ENCODE assay signal across 8 mouse cellular contexts in the genomic region with DNA sequence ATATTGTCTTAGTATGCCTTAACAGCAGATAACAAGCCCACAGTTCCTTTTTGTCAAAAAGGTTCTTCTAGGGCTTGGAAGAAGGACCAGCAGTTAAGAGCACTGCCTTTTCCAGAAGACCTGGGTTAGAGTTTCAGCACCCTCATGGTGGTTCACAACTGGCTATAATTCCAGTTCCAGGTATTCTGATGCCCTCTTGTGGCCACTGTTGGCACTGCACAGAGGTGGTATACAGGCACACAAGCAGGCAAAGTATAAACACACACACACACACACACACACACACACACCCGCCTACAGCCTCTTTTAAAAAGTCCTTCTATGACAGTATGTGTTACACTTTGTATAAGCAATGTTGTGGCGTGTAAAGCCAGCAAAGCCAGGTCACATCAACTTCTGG. TPM values are rescaled to one million over a fixed set of nuclear protein-coding genes. Genes with fewer than 3 reads are reported as not detected.
DNase-seq lines count a peak whose midpoint lies in the region; ATAC-seq and TF ChIP-seq lines count a peak whose summit lies in the region.

No protein-coding gene starts in this region.

- 71% methylated on average over 2 of the region's 2 CpGs for WGBS in limb, embryonic 11.5 days

- peak; percentile 42 for DNase-seq in gastrocnemius, adult 2 months
- DNase-seq in gastrocnemius, postnatal 25 days: no peak
- DNase-seq in ovary, postnatal 36 days (ENCODE audit: low spot score): peak; percentile 40
- no peak for DNase-seq in ovary, adult 18-20 months (ENCODE audit: low spot score)
- DNase-seq in c-Kit-positive CD71-positive TER-119-negative erythroid progenitor cells, embryonic 14.5 days (ENCODE audit: low read depth): peak; percentile 53
- peak; percentile 71 for DNase-seq in limb, embryonic 11.5 days (ENCODE audit: low spot score)
- DNase-seq in spleen, postnatal 14 days (ENCODE audit: low spot score in 2 of 2): peak; percentile 15 to 47
- no peak for DNase-seq in urinary bladder, postnatal 4 days (ENCODE audit: low spot score in 2 of 2)

- no peak overlapping the region for H3K4me3 ChIP-seq in gastrocnemius, adult 2 months
- H3K4me3 ChIP-seq in limb, embryonic 11.5 days (ENCODE audit: low read depth, low read length): no peak overlapping the region

- peak; percentile 58 for TF ChIP-seq CTCF in gastrocnemius, adult 2 months (IDR thresholded peaks at IDR 0.05)

- intact Hi-C loops in gastrocnemius, adult 2 months (cut with DNase I): loop anchor here (1.0 to 5.0 kb wide), 3 partner anchors 103 to 136 kb away; a partner anchor contains a TSS

- H3K27ac ChIP-seq in gastrocnemius, adult 2 months: no peak overlapping the region
- H3K27ac ChIP-seq in limb, embryonic 11.5 days (replicated peaks; ENCODE audit: low read depth, low read length): no peak overlapping the region

- no peaks in the 10 kb centered on the region for H3K36me3 ChIP-seq in limb, embryonic 11.5 days (ENCODE audit: control insufficient read depth, insufficient read depth, low read length)

- H3K27me3 ChIP-seq in limb, embryonic 11.5 days (ENCODE audit: control insufficient read depth, insufficient read depth, low read length): no peaks in the 10 kb centered on the region

- no peak overlapping the region for H3K9ac ChIP-seq in limb, embryonic 11.5 days (ENCODE audit: low read length)

- no peaks in the 10 kb centered on the region for H3K4me1 ChIP-seq in limb, embryonic 11.5 days (ENCODE audit: control insufficient read depth, insufficient read depth, low read length)

- H3K4me2 ChIP-seq in limb, embryonic 11.5 days (ENCODE audit: low read depth, severe bottlenecking): no peak overlapping the region

- no peak for ATAC-seq in limb, embryonic 11.5 days (ENCODE audit: insufficient number of reproducible peaks, low FRiP score, low TSS enrichment, low read depth)

- H3K9me3 ChIP-seq in limb, embryonic 11.5 days (ENCODE audit: control insufficient read depth, low read length): 0 out of 2 replicates have a peak, but pooled peaks cover 3% of the 10 kb centered on the region

RNA-seq across cellular contexts. Expression of a gene that starts 2.8 kb away (rescaled TPM):
- 1 to 10 TPM; 5.6 to 6.3 TPM for total RNA-seq in gastrocnemius, adult 2 months (2021)
- total RNA-seq in gastrocnemius, postnatal 25 days (2021): 1 to 10 TPM; 5.1 to 5.3 TPM
- polyA plus RNA-seq in limb, embryonic 11.5 days (2014; fragmentation: Nextera tagmentation; extraction: Ambion mirVana): 96.4 and 100 TPM in 2 replicates

RNA-seq across cellular contexts. Expression of a gene that starts 34.9 kb away (rescaled TPM):
- total RNA-seq in gastrocnemius, adult 2 months (2021): 1 to 10 TPM; 4.7 to 5.3 TPM
- 1 to 10 TPM; 4.1 to 4.2 TPM for total RNA-seq in gastrocnemius, postnatal 25 days (2021)
- 27.2 and 28.9 TPM in 2 replicates for polyA plus RNA-seq in limb, embryonic 11.5 days (2014; fragmentation: Nextera tagmentation; extraction: Ambion mirVana)

RNA-seq across cellular contexts. Expression of a gene that starts 52.1 kb away (rescaled TPM):
- total RNA-seq in gastrocnemius, adult 2 months (2021): under 1 TPM in 1 of 2 experiments, not detected in 1; 0.59 TPM
- under 1 TPM in 1 of 2 experiments, not detected in 1; 0.70 TPM for total RNA-seq in gastrocnemius, postnatal 25 days (2021)
- polyA plus RNA-seq in limb, embryonic 11.5 days (2014; fragmentation: Nextera tagmentation; extraction: Ambion mirVana): 15.9 and 16.5 TPM in 2 replicates

Comparison
In these comparisons a context has a peak if more than half of its experiments do, and no peak if none do; other contexts are left out.
1. DNase-seq: peak in gastrocnemius, adult 2 months (single experiment), ovary, postnatal 36 days (single experiment), c-Kit-positive CD71-positive TER-119-negative erythroid progenitor cells, embryonic 14.5 days (single experiment), limb, embryonic 11.5 days (single experiment) and spleen, postnatal 14 days (2 of 2); none in gastrocnemius, postnatal 25 days (single experiment), ovary, adult 18-20 months (single experiment) and urinary bladder, postnatal 4 days (0 of 2).